Mouse (Mus musculus): ENCODE measurements around the gene Gm20219. TPM values are rescaled to one million over a fixed set of nuclear protein-coding genes. Genes with fewer than 3 reads are reported as not detected.

Gene Gm20219
- total RNA-seq (2023) = 10 to 100 TPM; 12.4 to 13.1 TPM

GRCm38 (mm10) chr17:56554122-56554551 lies at the start of gene Gm20219:
Gene Gm20219, minus strand, starts transcription at chr17:56554387.

GRCm38 (mm10) chr17:56584257-56585130 lies 30.3 kb upstream of the Gm20219 start, which contains the start of the genes Safb2 and Safb:
Gene Safb2, minus strand, starts transcription at chr17:56584585.
Gene Safb, plus strand, starts transcription at chr17:56584825.

GRCm38 (mm10) chr17:56512310-56512709 lies 41.9 kb downstream of the Gm20219 start, which contains the start of gene Znrf4:
Gene Znrf4, minus strand, starts transcription at chr17:56512431.

Other genes starting within 250 kb of the Gm20219 start
- 10 to 100 TPM; 70.4 to 70.5 TPM for gene Kdm4b, start 228.3 kb downstream of the Gm20219 start, total RNA-seq (2023)
- gene Ptprs, start 77.9 kb downstream of the Gm20219 start, total RNA-seq (2023) = 10 to 100 TPM; 15.0 to 15.7 TPM
- not detected for gene Znrf4, start 42.0 kb downstream of the Gm20219 start, total RNA-seq (2023)
- 100 to 1,000 TPM; 496 to 594 TPM for gene Safb2, start 30.2 kb upstream of the Gm20219 start, total RNA-seq (2023)
- 100 to 1,000 TPM; 265 to 320 TPM for gene Safb, start 30.4 kb upstream of the Gm20219 start, total RNA-seq (2023)
- 100 to 1,000 TPM in 1 of 2 experiments, 10 to 100 TPM in 1; 91.5 to 106 TPM for gene 2410015M20Rik, start 55.4 kb upstream of the Gm20219 start, total RNA-seq (2023)
- gene Rpl36, start 59.0 kb upstream of the Gm20219 start, total RNA-seq (2023) = 1,000 to 10,000 TPM; 1,417 to 1,463 TPM
- gene Lonp1, start 72.5 kb upstream of the Gm20219 start, total RNA-seq (2023) = 10 to 100 TPM; 51.5 to 54.6 TPM
- under 1 TPM in 1 of 2 experiments, not detected in 1; 0.49 TPM for gene Catsperd, start 73.8 kb upstream of the Gm20219 start, total RNA-seq (2023)
- 100 to 1,000 TPM; 108 to 112 TPM for gene Ranbp3, start 118.9 kb upstream of the Gm20219 start, total RNA-seq (2023)
- 10 to 100 TPM; 62.9 to 66.3 TPM for gene Ndufa11, start 163.4 kb upstream of the Gm20219 start, total RNA-seq (2023)
- gene Vmac, start 163.6 kb upstream of the Gm20219 start, total RNA-seq (2023) = 10 to 100 TPM; 11.7 to 14.8 TPM
- gene Nrtn, start 203.1 kb upstream of the Gm20219 start, total RNA-seq (2023) = not detected
- 10 to 100 TPM; 83.2 to 86.6 TPM for gene Dus3l, start 210.4 kb upstream of the Gm20219 start, total RNA-seq (2023)
- gene Prr22, start 215.9 kb upstream of the Gm20219 start, total RNA-seq (2023) = 1 to 10 TPM in 1 of 2 experiments, under 1 TPM in 1; 0.65 to 1.7 TPM